Mouse (Mus musculus) naive thymus-derived CD4-positive, alpha-beta T cell, adult 2 months (primary cell): Measurements from ENCODE around the gene Cacng7.

Source experiments
- DNase-seq: peaks from one replicate; pipeline ENCODE4 v3.0.0-alpha.2; 2011; ENCODE audit warnings: low read depth

The Cacng7 gene

DNA sequence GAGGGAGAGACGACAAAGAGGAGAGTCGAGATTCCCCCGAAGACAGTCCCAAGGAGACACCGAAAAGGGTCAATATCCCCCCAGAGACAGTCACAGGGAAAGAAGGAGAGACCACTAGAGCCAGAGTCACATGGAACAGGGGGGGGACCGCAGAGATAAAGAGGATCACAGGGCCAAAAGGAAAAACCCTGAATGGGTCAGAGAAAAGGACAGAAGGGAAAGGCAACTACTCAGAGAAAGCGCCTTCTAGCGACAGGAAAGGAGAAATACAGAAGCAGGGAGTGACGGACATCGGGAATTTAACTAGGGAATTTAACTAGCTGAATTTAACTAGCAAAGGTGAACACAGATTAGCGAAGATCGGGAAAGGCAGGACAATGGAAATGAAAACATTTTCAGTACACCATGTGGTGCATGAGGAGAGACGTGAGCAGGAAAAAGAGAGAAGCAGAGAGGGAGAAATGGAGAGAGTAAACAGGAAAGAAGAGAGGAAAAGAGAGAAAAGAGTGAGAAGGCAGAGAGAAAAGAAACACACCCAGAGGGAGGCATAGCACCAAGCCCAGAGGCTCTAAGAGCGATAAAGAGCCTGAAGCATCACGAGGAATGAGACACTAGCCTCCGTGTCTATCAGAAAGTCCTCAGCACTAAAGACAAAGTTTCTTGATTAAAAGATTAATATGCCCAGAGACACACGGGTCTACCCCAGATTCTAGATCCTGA, 30.0 kb upstream of the Cacng7 start:
- no peak for DNase-seq

DNA sequence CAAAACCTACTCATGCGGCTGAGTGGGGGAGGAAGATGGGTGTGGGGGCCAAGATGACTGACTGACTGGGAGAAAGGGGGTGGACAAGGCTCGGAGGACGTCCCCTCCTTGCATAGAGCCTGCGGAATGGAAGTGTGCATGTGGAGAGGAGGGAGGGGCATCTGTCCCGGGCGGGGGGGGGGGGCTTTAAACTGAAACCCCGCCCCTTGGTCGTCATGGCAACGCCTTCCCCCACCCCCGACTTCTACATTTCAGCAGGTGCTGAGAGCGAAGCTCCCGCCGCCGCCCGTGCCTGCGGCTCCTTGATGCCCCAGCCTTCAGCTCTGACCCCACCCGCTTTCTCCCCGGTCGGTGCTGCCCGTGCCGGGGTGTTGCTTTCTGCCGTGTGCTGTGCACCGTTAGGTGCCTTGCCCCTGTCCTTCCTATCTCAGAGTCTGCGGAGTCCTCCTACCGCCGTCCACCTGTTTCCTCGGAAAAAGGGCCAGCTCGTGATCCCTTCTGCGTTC, 29.4 kb upstream of the Cacng7 start:
- DNase-seq, result no peak

- no peak for DNase-seq
Measured at GRCm38 (mm10) chr7:3303789-3304188, 29.0 kb upstream of the Cacng7 start.

GRCm38 (mm10) chr7:3304298-3304697, 28.5 kb upstream of the Cacng7 start:
- DNase-seq, result no peak

GRCm38 (mm10) chr7:3306400-3306799, 26.4 kb upstream of the Cacng7 start:
- no peak for DNase-seq

GRCm38 (mm10) chr7:3308646-3309045, 24.1 kb upstream of the Cacng7 start:
- DNase-seq, result no peak

DNA sequence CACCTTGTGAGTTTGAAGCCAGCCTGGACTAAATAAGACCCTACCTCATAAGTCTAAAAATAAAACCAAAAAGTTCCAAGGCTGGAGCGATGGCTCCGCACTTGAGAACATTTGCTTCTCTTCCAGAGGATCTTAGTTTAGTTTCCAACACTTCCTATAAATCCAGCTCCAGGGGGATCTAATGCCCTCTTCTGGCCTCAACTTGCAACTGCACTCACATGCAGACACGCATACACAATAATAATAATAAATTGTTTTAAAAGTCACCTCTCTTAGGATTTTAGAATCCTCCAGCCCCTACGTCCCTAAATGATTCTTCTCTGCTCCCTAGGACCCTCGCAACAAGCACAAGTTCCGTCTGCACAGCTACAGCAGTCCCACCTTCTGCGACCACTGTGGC, 22.5 kb upstream of the Cacng7 start:
- no peak for DNase-seq

DNA sequence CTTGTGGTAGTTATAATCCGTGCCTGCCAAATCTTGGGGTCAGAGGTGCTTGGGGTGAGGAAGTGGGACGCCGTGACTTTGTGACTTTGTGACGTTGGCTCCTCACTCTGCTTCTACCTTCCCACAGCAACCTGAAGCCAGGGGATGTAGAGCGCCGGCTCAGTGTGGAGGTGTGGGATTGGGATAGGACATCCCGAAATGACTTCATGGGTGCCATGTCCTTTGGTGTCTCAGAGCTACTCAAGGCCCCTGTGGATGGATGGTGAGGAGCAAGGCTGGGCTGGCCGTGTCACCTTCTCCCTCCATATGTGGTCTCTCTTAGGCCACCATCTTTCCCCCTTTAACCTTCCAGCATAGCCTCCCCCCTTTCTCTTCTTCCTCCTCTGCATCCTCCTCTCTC, 19.2 kb upstream of the Cacng7 start:
- no peak for DNase-seq

GRCm38 (mm10) chr7:3314121-3314520, 18.6 kb upstream of the Cacng7 start:
- no peak for DNase-seq

DNA sequence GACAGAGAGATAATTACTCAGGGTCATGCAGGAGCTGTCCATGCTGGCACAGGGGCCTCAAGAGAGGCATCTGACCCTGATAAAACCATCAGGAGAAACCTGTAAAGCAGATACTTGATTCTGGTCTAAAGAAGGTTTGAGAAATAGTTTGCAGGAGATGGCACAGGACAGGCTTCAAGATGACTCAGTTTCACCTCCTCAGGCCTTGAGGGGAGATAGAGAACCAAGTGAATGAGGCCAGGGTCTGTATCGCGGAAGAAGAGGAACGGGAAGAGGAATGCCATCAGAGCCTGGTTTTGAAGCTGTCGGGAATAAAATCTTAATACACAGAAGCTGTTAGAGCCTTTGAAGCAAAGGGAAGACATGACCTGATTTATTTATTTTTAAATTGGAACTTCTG, 15.1 kb upstream of the Cacng7 start:
- DNase-seq, result no peak

GRCm38 (mm10) chr7:3320856-3321255, 11.9 kb upstream of the Cacng7 start:
- DNase-seq, result no peak

DNA sequence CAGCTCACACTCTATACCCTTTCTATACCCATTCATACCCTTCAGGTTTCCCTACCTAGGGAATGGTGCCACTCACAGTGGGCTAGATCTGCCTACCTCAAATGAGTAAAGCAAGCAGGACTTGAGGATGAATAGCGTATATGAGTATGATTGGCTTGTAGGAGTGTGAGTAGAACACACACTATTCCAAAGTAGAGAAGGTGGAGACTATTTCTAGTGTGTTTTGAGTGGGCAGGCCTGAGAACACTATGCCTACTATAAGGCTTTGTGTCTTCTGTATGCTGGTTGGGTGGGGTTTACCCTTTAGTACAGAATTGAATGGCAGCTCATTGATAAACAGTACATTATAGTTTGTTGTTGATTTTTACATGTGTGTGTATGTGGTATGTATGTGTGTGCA, 8.9 kb upstream of the Cacng7 start:
- no peak for DNase-seq

- DNase-seq, result no peak
Measured at GRCm38 (mm10) chr7:3327961-3328360, 4.8 kb upstream of the Cacng7 start.

DNA sequence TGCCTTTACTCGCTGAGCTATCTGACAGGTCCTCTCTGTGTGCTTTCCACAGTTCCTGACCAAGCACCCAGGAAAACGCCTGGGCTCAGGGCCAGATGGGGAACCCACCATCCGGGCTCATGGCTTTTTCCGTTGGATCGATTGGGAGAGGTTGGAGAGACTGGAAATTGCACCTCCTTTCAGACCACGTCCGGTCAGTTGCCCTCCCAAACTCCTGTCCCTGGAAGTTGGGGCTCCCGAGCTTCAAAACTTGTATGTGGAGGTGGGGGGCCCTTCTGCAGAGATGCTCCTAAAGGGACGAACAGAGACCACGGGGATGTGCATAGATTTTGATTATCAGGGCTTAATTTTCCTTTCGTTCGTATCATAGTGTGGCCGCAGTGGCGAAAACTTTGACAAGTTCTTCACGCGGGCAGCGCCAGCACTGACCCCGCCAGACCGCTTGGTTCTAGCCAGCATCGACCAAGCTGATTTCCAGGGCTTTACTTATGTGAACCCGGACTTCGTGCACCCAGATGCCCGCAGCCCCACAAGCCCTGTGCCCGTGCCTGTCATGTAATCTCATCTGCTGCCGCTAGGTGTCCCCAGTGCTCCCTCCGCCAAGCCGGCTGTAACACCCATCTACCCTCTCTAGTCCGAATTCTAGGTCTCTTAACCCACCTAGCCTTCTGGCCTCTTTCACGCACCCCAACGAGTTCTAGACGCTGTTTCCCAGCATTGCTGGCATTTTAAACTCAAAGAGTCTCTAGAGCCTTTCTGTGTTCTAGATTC, 2.8 kb upstream of the Cacng7 start:
- DNase-seq, result peak; percentile 41

DNA sequence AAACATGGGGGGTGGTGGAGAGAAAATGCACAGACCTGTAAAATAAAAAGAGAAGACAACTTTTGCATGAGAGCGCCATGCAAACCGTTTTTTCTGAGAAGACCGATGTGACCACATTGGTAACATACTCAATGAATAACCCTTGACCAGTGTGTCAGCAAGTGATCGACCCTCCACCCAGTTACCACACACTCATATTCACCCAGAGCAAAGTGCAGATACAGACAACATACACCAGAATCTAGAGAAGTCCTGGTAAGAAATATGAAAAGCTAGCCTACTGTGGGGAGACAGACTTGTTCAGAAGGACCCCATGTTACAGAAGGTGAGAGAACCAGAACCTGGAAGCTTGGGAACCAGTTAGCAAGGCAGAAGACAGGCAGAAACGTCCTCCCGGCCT, 1.6 kb upstream of the Cacng7 start:
- no peak for DNase-seq

GRCm38 (mm10) chr7:3331581-3332223, 1.1 kb upstream of the Cacng7 start:
- DNase-seq, result no peak

DNA sequence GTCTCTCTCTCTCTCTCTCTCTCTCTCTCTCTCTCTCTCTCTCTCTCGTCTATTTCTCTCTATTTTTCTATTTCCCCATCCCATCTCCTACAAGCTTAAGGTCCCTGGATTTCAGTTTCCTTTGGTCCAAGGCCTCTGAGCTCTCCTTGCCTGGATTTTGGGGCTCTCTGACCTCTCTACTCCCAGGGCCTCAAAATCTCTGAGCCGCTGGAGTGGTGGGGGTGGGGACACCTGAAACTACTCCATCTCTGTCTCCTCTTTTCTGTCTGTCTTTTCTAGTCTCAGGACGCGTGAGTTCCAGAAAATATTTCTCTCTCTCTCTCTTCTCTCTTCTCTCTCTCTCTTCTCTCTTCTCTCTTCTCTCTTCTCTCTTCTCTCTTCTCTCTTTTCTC, 535 bp upstream of the Cacng7 start:
- no peak for DNase-seq

DNA sequence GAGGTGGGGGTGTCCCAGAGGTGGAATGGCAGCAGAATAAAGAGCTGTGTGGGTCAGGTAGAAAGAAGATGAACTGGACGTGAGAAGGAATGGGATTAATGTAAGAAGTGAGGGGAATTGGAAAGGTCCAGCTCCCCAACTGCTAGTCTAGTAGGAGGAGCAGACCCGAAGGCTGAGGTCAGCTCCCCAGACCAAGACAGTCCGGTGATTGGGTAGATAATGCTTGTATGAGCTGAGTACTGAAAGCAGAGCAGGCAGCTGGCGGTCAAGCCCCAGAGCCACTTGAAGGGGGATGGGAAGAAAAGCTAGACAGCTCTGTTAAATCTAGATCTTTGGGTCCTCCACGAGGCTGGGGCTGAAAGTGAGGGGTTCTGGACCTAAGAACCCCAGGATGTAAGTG, 787 bp downstream of the Cacng7 start:
- DNase-seq, result no peak

DNA sequence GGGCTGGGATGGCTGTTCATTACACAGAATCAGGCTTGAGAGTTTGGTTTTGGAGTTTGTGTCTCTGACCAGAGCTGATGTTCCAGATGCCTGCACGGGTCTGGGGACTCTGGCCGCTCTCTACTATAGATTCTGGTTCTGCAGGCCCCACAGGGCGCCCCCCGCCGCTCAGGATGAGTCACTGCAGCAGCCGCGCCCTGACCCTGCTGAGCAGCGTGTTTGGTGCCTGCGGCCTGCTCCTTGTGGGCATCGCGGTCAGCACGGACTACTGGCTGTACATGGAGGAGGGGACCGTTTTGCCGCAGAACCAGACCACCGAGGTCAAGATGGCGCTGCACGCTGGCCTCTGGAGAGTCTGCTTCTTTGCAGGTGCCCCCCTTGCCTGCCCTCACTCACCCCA, 3.7 kb downstream of the Cacng7 start:
- no peak for DNase-seq

GRCm38 (mm10) chr7:3338286-3338935, 5.7 kb downstream of the Cacng7 start:
- DNase-seq, result no peak

- DNase-seq, result no peak
Measured at GRCm38 (mm10) chr7:3339010-3339409, 6.3 kb downstream of the Cacng7 start.

- DNase-seq, result no peak
Measured at GRCm38 (mm10) chr7:3343861-3344260, 11.1 kb downstream of the Cacng7 start.

DNA sequence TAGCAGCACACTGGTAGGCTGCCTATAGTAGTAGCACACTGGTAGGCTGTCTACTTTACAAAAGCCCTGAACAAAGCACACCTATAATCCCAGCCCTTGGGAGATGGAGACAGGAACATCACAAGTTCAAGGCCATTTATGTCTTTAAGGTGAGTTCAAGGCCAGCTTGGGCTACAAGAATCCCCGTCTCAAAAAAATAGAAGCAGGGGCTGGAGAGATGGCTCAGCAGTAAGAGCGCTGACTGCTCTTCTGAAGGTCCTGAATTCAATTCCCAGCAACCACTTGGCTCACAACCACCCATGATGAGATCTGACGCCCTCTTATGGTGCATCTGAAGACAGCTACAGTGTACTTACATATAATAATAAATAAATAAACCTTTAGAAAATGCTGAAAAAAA, 12.5 kb downstream of the Cacng7 start:
- no peak for DNase-seq
